In the genomic region with DNA sequence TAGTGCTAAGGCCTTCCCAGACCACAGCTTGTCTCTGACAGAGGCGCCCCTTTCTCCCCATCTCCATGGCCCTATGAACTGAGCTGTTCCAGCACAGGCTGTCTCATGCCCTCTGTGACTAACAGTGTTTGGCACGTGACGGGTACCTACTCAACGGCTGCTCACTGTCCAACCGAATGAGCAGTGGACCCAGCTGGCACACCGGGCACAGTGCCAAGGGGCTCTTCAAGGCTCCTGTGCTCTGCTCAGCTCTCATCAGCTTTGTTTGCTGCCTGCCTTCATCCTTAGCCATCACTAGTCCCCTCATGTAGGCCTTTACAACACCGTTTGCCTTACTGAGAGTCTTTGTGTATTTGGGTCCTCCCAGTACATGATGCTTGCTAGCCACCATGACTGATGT, we compare ENCODE assay signal across 9 mouse cellular contexts. TPM values are rescaled to one million over a fixed set of nuclear protein-coding genes. Genes with fewer than 3 reads are reported as not detected.
DNase-seq lines count a peak whose midpoint lies in the region; ATAC-seq lines count a peak whose summit lies in the region.
"Had no signal": no experiment of that assay in that cellular context is flagged by ENCODE, and none has a peak within 500 bp of the region (broad histone marks: within the 10 kb centered on the region; RNA-seq: fewer than 3 reads in every experiment).

No protein-coding gene starts in this region.

- no peak overlapping the region for H3K9ac ChIP-seq in neural tube, embryonic 13.5 days
- H3K9ac ChIP-seq: liver, embryonic 15.5 days had no signal

- peak; percentile 86 for ATAC-seq in neural tube, embryonic 13.5 days (ENCODE audit: low read depth)
- no peak for ATAC-seq in erythroid progenitor cell, adult 5-6 weeks (replicated peaks; ENCODE audit: low FRiP score, poor library complexity, severe bottlenecking)

- H3K27me3 ChIP-seq in neural tube, embryonic 13.5 days: no peaks in the 10 kb centered on the region
- H3K27me3 ChIP-seq: liver, embryonic 15.5 days had no signal

- no peak overlapping the region for H3K4me2 ChIP-seq in neural tube, embryonic 13.5 days
- H3K4me2 ChIP-seq: liver, embryonic 15.5 days had no signal

- no peak overlapping the region for H3K4me3 ChIP-seq in neural tube, embryonic 13.5 days
- H3K4me3 ChIP-seq: liver, embryonic 15.5 days had no signal

- H3K36me3 ChIP-seq in neural tube, embryonic 13.5 days: 0 out of 2 replicates have a peak, but pooled peaks cover 13% of the 10 kb centered on the region

- WGBS in neural tube, embryonic 13.5 days: 44% methylated on average over 7 of the region's 7 CpGs

- peaks cover 50% of the 10 kb centered on the region for H3K4me1 ChIP-seq in neural tube, embryonic 13.5 days (replicated peaks)

- H3K9me3 ChIP-seq in neural tube, embryonic 13.5 days: no peaks in the 10 kb centered on the region
- H3K9me3 ChIP-seq: liver, embryonic 15.5 days had no signal

- DNase-seq in layer of hippocampus, adult 11-12 months (ENCODE audit: low spot score): peak; percentile 85
- no peak for DNase-seq in layer of hippocampus, adult 9-10 months (ENCODE audit: low spot score)
- peak; percentile 96 for DNase-seq in brain, adult 2 months (ENCODE audit: low read depth, low spot score)
- DNase-seq in frontal cortex, postnatal 36 days (ENCODE audit: low spot score in 2 of 2): peak; percentile 58 to 62
- no peak for DNase-seq in kidney, postnatal 4 days
- no peak for DNase-seq in kidney, adult 9 months

- H3K27ac ChIP-seq in neural tube, embryonic 13.5 days (replicated peaks): peak overlapping the region; percentile 83
- H3K27ac ChIP-seq: liver, embryonic 15.5 days had no signal

RNA-seq across cellular contexts. Expression of a gene that starts 27.5 kb away (rescaled TPM):
- 1.9 and 2.5 TPM in 2 replicates for polyA plus RNA-seq in neural tube, embryonic 13.5 days (2015; fragmentation: Nextera tagmentation; extraction: Ambion mirVana)
- 6.3 and 9.4 TPM in 2 replicates for total RNA-seq in erythroid progenitor cell, adult 5-6 weeks (2015; ENCODE audit: low replicate concordance)
- total RNA-seq in erythroid progenitor cell, adult 5-6 weeks (2017; ENCODE audit: low replicate concordance): 0.98 and 4.9 TPM in 2 replicates

Comparison
In these comparisons a context has a peak if more than half of its experiments do, and no peak if none do; other contexts are left out.
1. DNase-seq: peak in layer of hippocampus, adult 11-12 months (single experiment), brain, adult 2 months (single experiment) and frontal cortex, postnatal 36 days (2 of 2); none in layer of hippocampus, adult 9-10 months (single experiment), kidney, postnatal 4 days (0 of 2) and kidney, adult 9 months (single experiment).